Mouse (Mus musculus): ENCODE data around the gene Setd7. TPM values are rescaled to one million over a fixed set of nuclear protein-coding genes. Genes with fewer than 3 reads are reported as not detected.

Gene Setd7
- total RNA-seq, 2 experiments from 2014 or later, result 143 to 153 TPM

DNA sequence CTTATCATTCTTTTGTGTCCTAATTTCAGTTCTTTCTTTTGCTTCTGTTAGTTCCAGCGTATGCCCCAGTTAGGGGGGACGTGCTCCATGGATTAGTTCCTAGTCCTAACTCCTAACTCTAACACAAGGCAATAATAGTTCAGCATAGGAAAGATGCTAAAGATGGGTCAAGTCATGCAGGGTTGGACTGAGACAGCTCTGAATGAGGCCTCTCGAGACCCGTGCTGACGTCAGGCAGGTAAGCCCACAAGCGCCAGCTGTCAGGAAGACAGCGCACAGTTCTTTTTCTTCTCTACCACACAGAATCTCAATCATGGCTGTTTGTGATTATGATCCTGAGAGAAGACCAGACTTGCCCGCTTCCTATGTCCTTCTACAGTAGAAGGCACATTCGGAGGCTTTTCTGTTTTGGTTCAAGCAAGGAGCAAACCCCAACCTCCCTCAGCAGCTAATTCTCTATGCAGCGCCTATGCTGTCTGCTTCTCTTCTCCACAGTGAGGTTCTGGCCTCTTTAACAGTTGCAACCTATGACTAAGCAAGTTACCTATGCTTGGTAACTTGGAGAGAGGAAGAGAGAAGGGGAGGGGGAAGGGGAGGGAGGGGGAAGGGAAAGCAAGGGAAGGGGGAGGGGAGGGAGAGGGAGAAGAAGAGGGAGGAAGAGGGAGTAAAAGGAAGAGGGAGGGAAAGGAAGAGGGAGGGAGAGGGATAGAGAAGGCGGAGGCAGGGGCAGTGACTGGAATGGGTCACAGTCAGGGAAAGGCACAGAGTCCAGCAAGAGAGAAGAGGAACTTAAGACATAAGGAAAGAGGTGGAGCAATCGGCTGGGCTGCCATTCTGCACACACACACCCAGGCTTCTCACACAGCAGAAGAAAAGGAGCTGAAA is 42.6 kb downstream of the Setd7 start:
- DNase-seq (ENCODE audit: low spot score in 2 of 2), result no peak

DNA sequence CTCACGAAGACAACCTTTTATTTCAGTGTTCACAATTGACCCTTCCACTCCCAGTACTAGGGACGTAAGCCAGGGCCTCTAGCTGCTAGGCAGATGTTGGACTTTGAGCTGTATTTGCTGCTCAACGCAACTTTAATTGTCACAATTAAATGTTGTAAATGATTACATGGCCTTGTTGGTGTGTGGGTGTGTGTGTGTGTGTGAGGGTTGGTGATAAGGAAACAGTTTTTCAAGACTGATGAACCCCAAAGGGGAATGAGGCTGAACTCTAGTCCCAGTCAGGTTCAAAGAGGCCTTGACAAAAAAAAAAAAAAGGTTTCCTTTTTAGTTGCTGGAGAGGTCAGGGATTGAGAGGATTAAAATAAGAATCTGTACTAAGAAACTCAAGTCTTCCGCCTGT is 43.2 kb downstream of the Setd7 start:
- no peak for DNase-seq (ENCODE audit: low spot score in 2 of 2)

DNA sequence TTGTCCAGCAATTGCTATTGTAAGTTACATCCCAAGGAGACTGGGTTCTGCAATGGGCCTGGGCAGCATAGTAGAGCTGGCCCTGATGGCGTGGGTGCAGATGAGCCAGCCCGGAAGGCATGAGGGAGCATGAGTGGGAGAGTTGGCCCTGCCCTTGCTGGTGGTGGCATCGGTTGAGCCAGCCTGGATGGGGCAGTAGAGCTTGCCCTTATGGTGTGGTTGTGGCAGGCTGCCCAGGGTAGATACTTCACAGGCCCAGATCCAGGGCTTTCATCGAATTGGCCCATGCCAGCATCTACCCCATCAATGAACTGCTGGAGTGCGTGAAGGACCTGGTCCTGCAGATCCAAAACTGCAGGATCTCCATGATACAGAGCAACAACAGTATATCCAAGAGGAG is 48.7 kb downstream of the Setd7 start:
- DNase-seq (ENCODE audit: low spot score in 2 of 2), result no peak

DNA sequence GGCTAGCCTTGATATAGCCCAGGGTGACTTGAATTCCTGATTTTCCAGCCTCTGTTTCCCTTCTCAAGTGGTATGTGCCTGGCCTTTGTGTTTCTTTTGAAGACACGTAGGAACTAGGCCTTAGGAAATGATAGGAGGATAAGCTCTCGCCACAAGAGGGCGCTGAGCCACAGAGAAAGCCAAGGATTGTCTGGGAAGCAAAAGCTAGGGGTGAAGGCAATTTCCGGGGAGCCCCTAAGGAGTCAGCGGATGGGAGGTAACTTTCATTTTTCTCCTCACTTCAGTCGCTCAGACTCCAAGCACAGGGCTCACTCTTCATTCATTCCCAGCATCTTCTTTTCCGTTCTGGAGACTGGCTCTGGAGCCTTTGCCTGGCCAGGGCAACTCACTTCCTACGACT is 49.8 kb downstream of the Setd7 start:
- peak; percentile 72 to 90 for DNase-seq (ENCODE audit: low spot score in 2 of 2)

DNA sequence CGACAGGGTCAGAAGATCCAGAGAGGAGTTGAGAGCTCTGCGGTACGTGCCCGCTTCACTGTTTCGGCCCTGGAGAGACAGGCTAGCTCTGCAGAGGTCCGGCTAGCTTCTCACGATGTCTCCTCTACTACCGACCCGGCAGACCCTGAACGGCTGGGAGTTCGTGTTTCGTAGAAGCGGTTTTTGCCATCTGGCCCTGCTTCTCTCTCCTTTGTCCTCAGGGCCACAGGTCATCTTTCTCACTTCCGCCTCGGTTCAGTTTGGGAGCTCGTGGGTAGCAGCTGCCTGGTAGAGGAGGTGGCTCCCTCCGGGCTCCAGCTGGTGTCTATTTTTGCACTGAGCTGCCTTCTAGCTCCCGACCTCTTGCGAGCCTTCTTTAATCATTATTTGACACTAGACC is 55.2 kb downstream of the Setd7 start:
- no peak for DNase-seq (ENCODE audit: low spot score in 2 of 2)

- no peak for DNase-seq (ENCODE audit: low spot score in 2 of 2)
These were observed 56.2 kb downstream of the Setd7 start for GRCm38 (mm10) chr3:51504385-51504952.

DNA sequence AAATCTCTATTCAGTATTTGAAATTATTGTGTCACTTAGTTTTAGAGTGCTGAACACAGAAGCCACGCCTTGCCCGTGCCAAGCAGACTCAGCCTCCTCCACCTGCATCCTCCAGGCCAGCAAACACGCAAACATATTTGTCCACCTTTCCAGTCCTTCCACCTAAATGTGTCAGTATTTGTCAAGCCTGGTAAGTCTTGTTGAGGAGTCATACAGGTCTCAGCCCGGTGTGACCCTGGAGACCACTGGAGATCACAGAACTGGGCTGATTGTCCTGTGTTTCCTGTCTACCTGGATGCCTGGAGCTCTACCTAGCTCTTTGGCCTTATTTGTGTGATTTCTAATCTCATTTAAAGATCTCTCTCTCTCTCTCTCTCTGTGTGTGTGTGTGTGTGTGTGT is 60.8 kb downstream of the Setd7 start:
- DNase-seq (ENCODE audit: low spot score in 2 of 2), result no peak

GRCm38 (mm10) chr3:51498659-51499058 is 62.0 kb downstream of the Setd7 start:
- DNase-seq (ENCODE audit: low spot score in 2 of 2), result peak in 1 of 2 experiments; percentile 32

GRCm38 (mm10) chr3:51497978-51498377 is 62.7 kb downstream of the Setd7 start:
- DNase-seq (ENCODE audit: low spot score in 2 of 2), result no peak

DNA sequence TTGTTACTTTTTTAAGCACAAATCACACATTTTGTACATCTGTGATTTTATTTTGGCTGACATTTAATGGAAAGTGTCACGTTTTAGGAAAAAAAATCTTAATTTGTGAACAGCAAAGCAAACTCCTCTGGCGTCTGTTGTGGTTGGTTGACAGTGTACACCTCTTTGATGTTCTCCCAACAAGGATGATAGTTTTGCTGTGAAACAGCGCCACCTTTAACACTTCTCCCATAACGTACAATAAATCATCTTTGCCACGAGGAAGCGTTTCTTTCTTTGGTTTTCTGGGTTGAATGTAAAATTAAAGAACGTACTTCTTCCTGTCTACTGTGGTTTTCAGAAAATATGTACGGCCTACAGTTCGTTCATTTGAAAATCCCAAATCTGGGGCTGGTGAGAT is 65.0 kb downstream of the Setd7 start:
- no peak for DNase-seq (ENCODE audit: low spot score in 2 of 2)

DNA sequence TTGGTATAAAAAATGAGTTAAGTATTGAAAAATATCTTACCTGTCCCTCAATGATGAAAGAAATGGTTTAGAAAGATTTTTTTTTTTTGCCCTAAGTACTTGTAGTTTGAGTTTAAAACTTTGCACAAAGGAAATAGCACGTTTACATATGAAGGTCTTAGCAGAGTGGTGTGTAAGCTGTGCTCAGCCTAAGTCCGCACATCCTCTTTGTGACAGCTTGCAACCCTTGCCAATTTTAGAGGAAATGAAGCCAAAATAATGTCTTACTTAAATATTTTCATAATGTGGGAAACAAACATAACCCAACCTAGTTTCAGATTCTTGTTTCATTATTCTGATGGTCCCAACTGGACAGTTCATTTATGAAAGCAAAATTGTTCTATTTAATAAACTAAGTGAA is 66.2 kb downstream of the Setd7 start:
- DNase-seq (ENCODE audit: low spot score in 2 of 2), result no peak

- DNase-seq (ENCODE audit: low spot score in 2 of 2), result no peak
These were observed 67.3 kb downstream of the Setd7 start for GRCm38 (mm10) chr3:51493272-51493838.

DNA sequence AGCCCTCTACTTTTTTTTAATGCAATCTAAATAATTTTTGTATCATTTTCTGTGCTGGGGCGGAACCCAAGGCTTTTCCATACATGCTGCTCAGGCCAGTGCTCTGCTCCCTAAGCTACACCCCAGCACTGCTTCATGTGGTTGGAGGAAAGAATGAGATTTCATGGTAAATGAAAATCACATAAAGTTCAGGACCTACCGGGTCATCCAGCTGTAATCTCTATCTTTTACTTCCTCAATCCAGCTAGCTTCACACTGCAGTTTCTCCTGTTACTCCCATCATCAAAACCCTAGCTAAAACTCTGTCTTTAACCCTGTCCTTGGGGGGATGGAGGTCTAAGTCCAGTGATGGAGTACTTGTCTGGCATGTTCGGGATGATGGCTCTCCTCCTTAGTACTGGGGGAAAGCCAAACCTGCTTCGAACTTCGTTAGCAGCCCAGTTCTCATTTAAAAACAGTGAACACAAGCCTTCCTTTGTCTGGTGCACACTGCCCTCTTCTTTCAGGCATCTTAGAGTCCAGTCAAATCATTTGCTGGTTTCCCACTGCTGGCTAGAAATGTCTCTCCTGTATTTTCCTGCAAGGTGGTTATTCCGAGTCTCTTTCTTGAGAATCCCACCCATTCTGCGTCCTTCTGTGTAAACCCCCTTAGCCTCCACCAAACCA is 70.5 kb downstream of the Setd7 start:
- DNase-seq (ENCODE audit: low spot score in 2 of 2), result no peak

DNA sequence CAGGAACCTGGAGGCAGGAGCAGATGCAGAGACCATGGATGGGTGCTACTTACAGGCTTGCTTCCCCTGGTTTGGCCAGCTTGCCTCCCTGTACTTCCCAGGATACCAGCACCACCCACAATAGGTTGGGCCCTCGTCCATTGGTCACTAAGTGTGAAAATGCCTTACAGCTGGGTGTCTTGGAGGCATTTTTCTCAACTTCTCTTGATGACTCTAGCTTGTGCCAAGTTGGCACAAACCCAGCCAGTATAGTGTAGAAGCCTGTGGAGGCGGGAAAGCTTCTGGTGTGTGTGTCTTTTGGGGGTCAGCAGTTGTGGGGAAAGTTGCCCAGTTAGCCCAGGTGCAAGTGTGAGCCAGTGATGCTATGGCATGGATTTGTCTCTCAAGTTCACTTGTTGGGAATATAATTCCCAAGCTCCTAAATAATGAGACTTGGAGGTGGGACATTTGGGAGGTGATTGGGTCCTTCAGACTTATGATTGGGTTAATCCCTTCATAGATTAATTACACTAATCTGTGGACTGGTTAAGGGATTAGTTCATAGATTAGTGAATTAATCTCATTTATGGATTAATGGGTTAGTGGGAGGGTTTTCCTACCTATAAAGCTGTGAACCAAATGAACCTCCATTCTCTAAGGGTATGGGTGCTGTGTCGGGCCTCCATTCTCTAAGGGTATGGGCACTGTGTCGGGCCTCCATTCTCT is 74.0 kb downstream of the Setd7 start:
- no peak for DNase-seq (ENCODE audit: low spot score in 2 of 2)

DNA sequence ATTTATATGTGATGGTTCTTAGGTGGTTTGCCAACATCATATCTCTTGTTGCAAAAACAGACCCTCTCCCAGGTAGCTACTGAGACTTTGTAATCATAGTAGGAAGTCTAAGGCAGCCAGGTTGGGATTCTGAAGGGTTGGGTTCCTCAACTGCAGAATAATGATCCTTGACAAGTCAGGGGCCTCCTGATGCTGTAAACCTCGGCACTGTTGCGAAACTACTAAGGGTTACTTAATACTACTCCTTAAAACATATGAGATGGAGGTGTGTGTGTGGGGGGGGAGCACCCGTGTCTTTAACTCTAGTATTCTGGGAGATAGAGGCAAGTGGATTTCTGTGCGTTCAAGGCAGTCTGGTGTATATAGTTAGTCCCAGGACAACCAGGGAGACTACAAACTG is 75.3 kb downstream of the Setd7 start:
- DNase-seq (ENCODE audit: low spot score in 2 of 2), result no peak

DNA sequence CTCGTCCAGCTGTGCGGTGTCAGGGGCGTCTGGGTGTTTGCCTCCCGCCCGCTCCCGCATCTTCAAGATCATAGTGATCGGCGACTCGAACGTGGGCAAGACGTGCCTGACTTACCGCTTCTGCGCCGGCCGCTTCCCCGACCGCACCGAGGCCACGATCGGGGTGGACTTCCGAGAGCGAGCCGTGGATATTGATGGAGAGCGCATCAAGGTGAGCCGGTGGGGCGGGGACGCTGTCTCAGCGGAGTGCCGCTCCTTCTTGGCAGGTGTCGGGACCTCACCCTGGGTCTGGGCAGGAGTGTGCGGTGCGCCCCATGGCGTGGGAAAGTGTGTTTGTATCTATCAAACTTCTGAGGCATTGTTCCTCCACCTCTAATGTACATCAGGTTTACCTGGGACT is 76.3 kb downstream of the Setd7 start:
- no peak for DNase-seq (ENCODE audit: low spot score in 2 of 2)

DNA sequence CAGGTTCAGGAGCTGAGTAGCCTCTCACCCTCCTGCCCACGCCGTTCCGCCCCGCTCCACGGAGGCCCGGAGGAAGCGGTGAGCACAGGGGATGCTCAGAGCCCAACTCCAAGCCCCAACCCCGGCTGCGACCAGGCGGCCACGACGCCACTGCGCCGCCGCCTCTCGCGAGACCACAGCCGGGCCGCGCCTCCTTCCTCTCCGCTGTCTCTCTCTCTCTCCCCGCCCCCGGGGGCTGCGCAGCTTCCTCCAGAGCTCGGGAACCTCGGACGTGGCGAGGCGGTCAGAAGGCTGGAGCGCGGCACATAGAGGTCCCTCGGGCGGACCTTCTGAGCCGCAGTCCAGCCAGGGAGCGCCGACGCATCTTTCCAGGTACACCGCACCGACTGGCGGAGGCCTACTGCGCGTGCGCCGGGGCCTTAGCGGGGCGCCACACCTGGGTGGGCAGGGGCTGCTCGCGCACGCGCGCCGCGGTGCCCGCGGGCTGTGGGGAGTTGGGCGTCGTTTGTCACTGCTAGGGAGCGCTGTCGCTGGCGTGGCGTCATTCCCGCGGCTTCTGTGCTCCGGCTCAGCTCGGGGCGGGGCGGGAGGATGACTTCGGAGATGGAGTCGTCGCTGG is 76.8 kb downstream of the Setd7 start, which contains the start of gene Rab33b:
TSS of gene Rab33b (plus strand) at position 180 of the 619 bp plus-strand sequence.
- peak; percentile 96 to 97 for DNase-seq (ENCODE audit: low spot score in 2 of 2)

GRCm38 (mm10) chr3:51482781-51483180 is 77.9 kb downstream of the Setd7 start:
- DNase-seq (ENCODE audit: low spot score in 2 of 2), result no peak

DNA sequence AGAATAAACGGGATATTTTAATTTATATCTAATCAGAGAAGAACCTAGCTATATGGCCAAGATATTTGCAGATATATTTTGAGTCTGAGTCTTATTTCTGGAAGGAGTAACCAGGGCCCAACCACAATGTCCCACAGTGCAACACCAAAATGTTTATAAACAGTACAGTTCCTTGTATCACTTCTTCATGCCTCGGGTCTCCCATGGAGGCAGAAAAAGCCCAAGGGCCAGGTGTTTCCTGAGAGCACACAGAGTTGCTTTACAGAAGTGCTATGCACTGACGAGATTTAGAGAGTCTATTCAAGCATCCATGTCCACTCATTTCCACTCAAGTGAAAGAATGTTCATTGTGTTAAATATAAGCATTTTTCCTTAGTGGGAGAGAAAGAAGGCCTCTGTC is 78.8 kb downstream of the Setd7 start:
- DNase-seq (ENCODE audit: low spot score in 2 of 2), result no peak

DNA sequence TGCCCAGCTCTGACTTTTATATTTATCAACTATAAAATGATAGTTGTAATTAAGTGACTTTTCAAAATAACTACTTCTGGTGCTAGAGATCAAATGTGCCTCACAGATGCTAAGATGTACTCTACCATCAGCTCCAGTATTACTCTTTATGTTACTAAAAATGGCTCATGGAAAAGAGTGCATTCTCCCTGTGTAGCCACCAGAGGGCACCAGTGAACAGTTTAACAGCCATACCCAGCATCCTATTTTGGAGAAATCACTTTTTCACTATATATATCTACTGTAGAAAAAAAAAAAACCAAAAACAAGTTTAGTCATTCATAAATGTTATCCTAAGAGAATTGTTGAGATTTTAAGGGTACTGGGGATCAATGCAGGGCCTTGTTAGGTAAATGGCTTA is 79.6 kb downstream of the Setd7 start:
- peak in 1 of 2 experiments; percentile 65 for DNase-seq (ENCODE audit: low spot score in 2 of 2)

- no peak for DNase-seq (ENCODE audit: low spot score in 2 of 2)
These were observed 80.8 kb downstream of the Setd7 start for GRCm38 (mm10) chr3:51479893-51480292.
